Mouse (Mus musculus) erythroid progenitor cell, adult 5-6 weeks (primary cell): ENCODE results near the gene Olfr766-ps1. TPM values are rescaled to one million over a fixed set of nuclear protein-coding genes. Genes with fewer than 3 reads are reported as not detected.
"Not testable (repeated sequence)": the region's sequence is repeated elsewhere in the genome, so short reads cannot be mapped to it uniquely, and the experiment has no call there.

ENCODE experiments used
- ATAC-seq: replicated peaks from 2 replicates; pipeline ENCODE4 v1.8.0; 2016; ENCODE audit warnings: moderate number of reproducible peaks, mild to moderate bottlenecking, moderate TSS enrichment, inconsistent platforms; ENCODE audit not compliant: poor library complexity, low FRiP score, severe bottlenecking
- total RNA-seq, 2 experiments: library from RNA; stranded (forward) in 1 of 2; stranded (reverse) in 1 of 2; fragments of 150-400 nt in 1 of 2; fragments of 186-747, 209-891 nt in 1 of 2; gene quantifications; 2 replicates each; pipeline versions ENCODE4 v1.2.3 to v1.2.4; 2015 to 2017; ENCODE audit warnings: low replicate concordance in 2 of 2

Olfr766-ps1 gene
- total RNA-seq (2015; ENCODE audit: low replicate concordance): not detected in 2 replicates
- total RNA-seq (2017; ENCODE audit: low replicate concordance): not detected in 2 replicates

DNA sequence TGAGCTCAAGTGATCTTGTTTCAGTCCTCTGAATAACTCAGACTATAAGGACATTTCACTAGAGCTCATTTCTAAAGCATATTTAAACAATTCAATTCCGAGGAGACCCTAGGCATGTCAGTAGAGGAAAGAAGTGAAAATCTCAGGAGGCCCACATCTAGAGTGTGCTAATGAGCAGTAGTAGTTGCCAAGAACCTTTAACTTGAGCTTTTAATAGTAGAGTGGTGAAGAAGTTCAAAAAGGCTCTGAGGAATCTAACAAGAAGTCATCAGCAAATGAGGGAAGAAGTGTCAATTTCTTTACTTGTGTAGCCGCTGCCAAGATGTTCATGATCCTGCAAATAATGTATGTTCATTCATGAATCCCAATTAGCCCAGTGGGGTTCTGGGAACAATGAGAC is at the start of gene Olfr766-ps1:
Gene Olfr766-ps1 (minus strand): TSS at position 101 of the 400 bp plus-strand sequence.
- ATAC-seq: no peak

DNA sequence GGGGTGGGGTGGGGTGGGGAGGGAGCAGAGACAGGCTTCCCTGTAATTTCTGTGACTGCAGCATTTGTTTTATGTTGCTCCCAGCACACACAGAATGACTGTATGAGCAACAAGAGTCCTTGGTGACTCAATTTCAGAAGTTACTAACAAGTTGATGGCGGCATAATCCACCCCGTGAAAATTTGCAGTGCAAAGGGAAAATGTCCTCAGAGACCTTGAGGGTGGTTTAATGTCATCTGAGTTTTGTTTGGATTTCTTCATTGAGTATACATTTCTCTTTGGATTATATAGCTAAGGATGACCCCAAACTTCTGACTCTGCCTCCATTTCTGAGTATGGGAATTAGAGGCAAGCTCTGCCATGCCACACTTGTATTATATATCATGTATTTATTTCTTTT is 49.0 kb upstream of the Olfr766-ps1 start, which contains the start of gene Olfr769:
Gene Olfr769 (minus strand): TSS at position 101 of the 400 bp plus-strand sequence.
- ATAC-seq: no peak

DNA sequence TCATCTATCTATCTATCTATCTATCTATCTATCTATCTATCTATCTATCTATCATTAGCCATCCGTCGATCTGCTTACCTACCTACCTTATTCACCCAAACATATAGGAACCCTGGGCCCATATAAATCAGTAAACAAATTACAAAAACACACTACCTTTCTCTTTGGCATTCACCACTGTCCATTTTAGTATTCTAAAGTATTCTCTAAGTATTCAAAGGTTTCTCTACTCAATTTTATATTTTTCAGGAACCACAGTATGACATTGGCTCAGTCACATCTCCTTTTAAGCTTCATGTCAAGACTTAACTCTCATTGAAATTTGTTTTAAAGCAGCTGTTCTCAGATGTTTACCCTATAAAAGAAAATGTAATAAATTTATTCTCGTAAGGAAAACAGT is 46.4 kb upstream of the Olfr766-ps1 start:
- ATAC-seq: no peak

DNA sequence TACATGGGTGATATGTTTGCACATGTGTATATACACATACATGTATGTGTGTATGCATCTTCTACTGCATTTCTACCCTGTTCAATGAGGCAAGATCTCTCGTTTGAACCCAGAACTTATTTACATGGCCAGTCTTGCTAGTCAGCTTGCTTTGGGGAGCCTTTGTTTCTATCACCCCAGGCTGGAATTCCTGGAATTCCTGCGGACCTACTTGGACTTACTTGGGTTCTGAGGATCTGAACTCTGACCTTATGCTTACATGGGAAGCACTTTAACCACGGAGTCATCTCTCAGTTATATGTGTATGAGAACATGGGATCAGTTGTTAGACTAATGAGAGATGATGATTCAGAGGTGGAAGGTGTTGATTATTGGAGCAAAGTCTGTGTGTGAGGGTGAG is 32.5 kb upstream of the Olfr766-ps1 start:
- ATAC-seq: no peak

DNA sequence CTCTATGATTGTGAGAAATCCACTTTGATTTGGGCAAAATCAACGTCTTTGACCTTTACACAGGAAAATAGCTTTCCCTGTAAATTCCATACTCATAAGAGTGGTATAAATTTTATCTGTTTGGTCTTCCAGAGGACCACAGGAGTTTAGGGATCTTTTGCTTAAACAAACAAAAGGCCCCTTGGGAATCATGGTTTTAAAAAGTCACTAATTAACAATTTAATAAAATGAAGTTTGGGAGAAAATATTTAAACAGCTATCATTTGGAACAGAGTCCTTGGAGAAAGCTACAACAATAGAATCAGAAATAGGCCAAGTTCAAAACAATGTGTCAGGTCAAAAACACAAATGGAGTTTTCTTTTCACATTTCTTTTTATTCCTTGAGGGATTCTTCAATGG is 30.5 kb upstream of the Olfr766-ps1 start, which contains the start of gene Olfr768:
Gene Olfr768 (minus strand): TSS at position 101 of the 400 bp plus-strand sequence.
- no peak for ATAC-seq

- ATAC-seq: not testable (repeated sequence)
These were observed 14.0 kb upstream of the Olfr766-ps1 start, which contains the start of gene Olfr767 for GRCm38 (mm10) chr10:129082810-129083209. Gene Olfr767, minus strand, starts transcription at chr10:129082910.

GRCm38 (mm10) chr10:129049898-129050297 is 18.9 kb downstream of the Olfr766-ps1 start, which contains the start of gene Olfr765:
Gene Olfr765, minus strand, starts transcription at chr10:129049998.
- not testable (repeated sequence) for ATAC-seq

GRCm38 (mm10) chr10:129039796-129040195 is 29.0 kb downstream of the Olfr766-ps1 start, which contains the start of gene Olfr764-ps1:
Gene Olfr764-ps1, minus strand, starts transcription at chr10:129039896.
- no peak for ATAC-seq

- ATAC-seq: no peak
These were observed 40.4 kb downstream of the Olfr766-ps1 start for GRCm38 (mm10) chr10:129028343-129028742.

GRCm38 (mm10) chr10:129026018-129026662 is 42.6 kb downstream of the Olfr766-ps1 start:
- ATAC-seq: 0 out of 2 replicates have a peak, but pooled peaks have one; percentile 57

- no peak for ATAC-seq
These were observed 45.5 kb downstream of the Olfr766-ps1 start for GRCm38 (mm10) chr10:129023319-129023718.

- no peak for ATAC-seq
These were observed 54.3 kb downstream of the Olfr766-ps1 start for GRCm38 (mm10) chr10:129014477-129014876.

Other genes starting within 250 kb of the Olfr766-ps1 start
- gene Ormdl2, start 247.3 kb downstream of the Olfr766-ps1 start, total RNA-seq (2015; ENCODE audit: low replicate concordance): 32.7 and 45.4 TPM in 2 replicates
- gene Ormdl2, start 247.3 kb downstream of the Olfr766-ps1 start, total RNA-seq (2017; ENCODE audit: low replicate concordance): 23.9 and 91.4 TPM in 2 replicates
- gene Gdf11, start 177.3 kb downstream of the Olfr766-ps1 start, total RNA-seq (2015; ENCODE audit: low replicate concordance): 0.36 TPM in 1 of 2 replicates, not detected in the other
- gene Gdf11, start 177.3 kb downstream of the Olfr766-ps1 start, total RNA-seq (2017; ENCODE audit: low replicate concordance): not detected in 2 replicates
- gene Cd63, start 168.0 kb downstream of the Olfr766-ps1 start, total RNA-seq (2015; ENCODE audit: low replicate concordance): 57.4 and 85.1 TPM in 2 replicates
- 17.7 and 28.4 TPM in 2 replicates for gene Cd63, start 168.0 kb downstream of the Olfr766-ps1 start, total RNA-seq (2017; ENCODE audit: low replicate concordance)
- gene Rdh5, start 146.1 kb downstream of the Olfr766-ps1 start, total RNA-seq (2015; ENCODE audit: low replicate concordance): 11.7 TPM in 1 of 2 replicates, not detected in the other
- gene Rdh5, start 146.1 kb downstream of the Olfr766-ps1 start, total RNA-seq (2017; ENCODE audit: low replicate concordance): 20.1 TPM in 1 of 2 replicates, not detected in the other
- 49.0 and 51.2 TPM in 2 replicates for gene Bloc1s1, start 144.9 kb downstream of the Olfr766-ps1 start, total RNA-seq (2015; ENCODE audit: low replicate concordance)
- gene Bloc1s1, start 144.9 kb downstream of the Olfr766-ps1 start, total RNA-seq (2017; ENCODE audit: low replicate concordance): 15.5 and 37.2 TPM in 2 replicates
- not detected in 2 replicates for gene Itga7, start 135.2 kb downstream of the Olfr766-ps1 start, total RNA-seq (2015; ENCODE audit: low replicate concordance)
- gene Itga7, start 135.2 kb downstream of the Olfr766-ps1 start, total RNA-seq (2017; ENCODE audit: low replicate concordance): not detected in 2 replicates
- gene Mettl7b, start 108.0 kb downstream of the Olfr766-ps1 start, total RNA-seq (2015; ENCODE audit: low replicate concordance): not detected in 2 replicates
- gene Mettl7b, start 108.0 kb downstream of the Olfr766-ps1 start, total RNA-seq (2017; ENCODE audit: low replicate concordance): not detected in 2 replicates
- not detected in 2 replicates for gene Olfr9, start 79.5 kb downstream of the Olfr766-ps1 start, total RNA-seq (2015; ENCODE audit: low replicate concordance)
- not detected in 2 replicates for gene Olfr9, start 79.5 kb downstream of the Olfr766-ps1 start, total RNA-seq (2017; ENCODE audit: low replicate concordance)
- gene Olfr763, start 58.2 kb downstream of the Olfr766-ps1 start, total RNA-seq (2015; ENCODE audit: low replicate concordance): not detected in 2 replicates
- gene Olfr763, start 58.2 kb downstream of the Olfr766-ps1 start, total RNA-seq (2017; ENCODE audit: low replicate concordance): not detected in 2 replicates
- gene Olfr764-ps1, start 29.1 kb downstream of the Olfr766-ps1 start, total RNA-seq (2015; ENCODE audit: low replicate concordance): not detected in 2 replicates
- not detected in 2 replicates for gene Olfr764-ps1, start 29.1 kb downstream of the Olfr766-ps1 start, total RNA-seq (2017; ENCODE audit: low replicate concordance)
- gene Olfr765, start 19.0 kb downstream of the Olfr766-ps1 start, total RNA-seq (2015; ENCODE audit: low replicate concordance): not detected in 2 replicates
- gene Olfr765, start 19.0 kb downstream of the Olfr766-ps1 start, total RNA-seq (2017; ENCODE audit: low replicate concordance): not detected in 2 replicates
- not detected in 2 replicates for gene Olfr767, start 13.9 kb upstream of the Olfr766-ps1 start, total RNA-seq (2015; ENCODE audit: low replicate concordance)
- gene Olfr767, start 13.9 kb upstream of the Olfr766-ps1 start, total RNA-seq (2017; ENCODE audit: low replicate concordance): not detected in 2 replicates
- not detected in 2 replicates for gene Olfr768, start 30.4 kb upstream of the Olfr766-ps1 start, total RNA-seq (2015; ENCODE audit: low replicate concordance)
- gene Olfr768, start 30.4 kb upstream of the Olfr766-ps1 start, total RNA-seq (2017; ENCODE audit: low replicate concordance): not detected in 2 replicates
- not detected in 2 replicates for gene Olfr769, start 48.9 kb upstream of the Olfr766-ps1 start, total RNA-seq (2015; ENCODE audit: low replicate concordance)
- not detected in 2 replicates for gene Olfr769, start 48.9 kb upstream of the Olfr766-ps1 start, total RNA-seq (2017; ENCODE audit: low replicate concordance)
- not detected in 2 replicates for gene Olfr770, start 70.0 kb upstream of the Olfr766-ps1 start, total RNA-seq (2015; ENCODE audit: low replicate concordance)
- gene Olfr770, start 70.0 kb upstream of the Olfr766-ps1 start, total RNA-seq (2017; ENCODE audit: low replicate concordance): not detected in 2 replicates
- gene Olfr771, start 95.8 kb upstream of the Olfr766-ps1 start, total RNA-seq (2015; ENCODE audit: low replicate concordance): not detected in 2 replicates
- gene Olfr771, start 95.8 kb upstream of the Olfr766-ps1 start, total RNA-seq (2017; ENCODE audit: low replicate concordance): not detected in 2 replicates
- gene Olfr772, start 108.9 kb upstream of the Olfr766-ps1 start, total RNA-seq (2015; ENCODE audit: low replicate concordance): not detected in 2 replicates
- gene Olfr772, start 108.9 kb upstream of the Olfr766-ps1 start, total RNA-seq (2017; ENCODE audit: low replicate concordance): not detected in 2 replicates
- not detected in 2 replicates for gene Olfr773, start 118.4 kb upstream of the Olfr766-ps1 start, total RNA-seq (2015; ENCODE audit: low replicate concordance)
- not detected in 2 replicates for gene Olfr773, start 118.4 kb upstream of the Olfr766-ps1 start, total RNA-seq (2017; ENCODE audit: low replicate concordance)
- not detected in 2 replicates for gene Olfr774, start 167.2 kb upstream of the Olfr766-ps1 start, total RNA-seq (2015; ENCODE audit: low replicate concordance)
- gene Olfr774, start 167.2 kb upstream of the Olfr766-ps1 start, total RNA-seq (2017; ENCODE audit: low replicate concordance): not detected in 2 replicates
- gene Olfr775, start 179.4 kb upstream of the Olfr766-ps1 start, total RNA-seq (2015; ENCODE audit: low replicate concordance): not detected in 2 replicates
- not detected in 2 replicates for gene Olfr775, start 179.4 kb upstream of the Olfr766-ps1 start, total RNA-seq (2017; ENCODE audit: low replicate concordance)
- gene Olfr776, start 190.2 kb upstream of the Olfr766-ps1 start, total RNA-seq (2015; ENCODE audit: low replicate concordance): not detected in 2 replicates
- gene Olfr776, start 190.2 kb upstream of the Olfr766-ps1 start, total RNA-seq (2017; ENCODE audit: low replicate concordance): not detected in 2 replicates
- gene Olfr777, start 202.5 kb upstream of the Olfr766-ps1 start, total RNA-seq (2015; ENCODE audit: low replicate concordance): not detected in 2 replicates
- not detected in 2 replicates for gene Olfr777, start 202.5 kb upstream of the Olfr766-ps1 start, total RNA-seq (2017; ENCODE audit: low replicate concordance)
- not detected in 2 replicates for gene Olfr780, start 249.1 kb upstream of the Olfr766-ps1 start, total RNA-seq (2015; ENCODE audit: low replicate concordance)
- not detected in 2 replicates for gene Olfr780, start 249.1 kb upstream of the Olfr766-ps1 start, total RNA-seq (2017; ENCODE audit: low replicate concordance)